Mouse (Mus musculus) liver, postnatal 0 days (tissue): ENCODE measurements around the gene Gadd45gip1.

ENCODE experiments used
- CTCF ChIP-seq: sonication (generic); IDR thresholded peaks from 2 replicates; pipeline ENCODE4 v1.5.1; 2016; ENCODE audit warnings: antibody characterized with exemption, low read depth
- EP300 ChIP-seq: IDR thresholded peaks from 2 replicates; pipeline ENCODE4 v1.6.1; 2016; ENCODE audit warnings: antibody characterized with exemption, low read depth, mild to moderate bottlenecking

DNA sequence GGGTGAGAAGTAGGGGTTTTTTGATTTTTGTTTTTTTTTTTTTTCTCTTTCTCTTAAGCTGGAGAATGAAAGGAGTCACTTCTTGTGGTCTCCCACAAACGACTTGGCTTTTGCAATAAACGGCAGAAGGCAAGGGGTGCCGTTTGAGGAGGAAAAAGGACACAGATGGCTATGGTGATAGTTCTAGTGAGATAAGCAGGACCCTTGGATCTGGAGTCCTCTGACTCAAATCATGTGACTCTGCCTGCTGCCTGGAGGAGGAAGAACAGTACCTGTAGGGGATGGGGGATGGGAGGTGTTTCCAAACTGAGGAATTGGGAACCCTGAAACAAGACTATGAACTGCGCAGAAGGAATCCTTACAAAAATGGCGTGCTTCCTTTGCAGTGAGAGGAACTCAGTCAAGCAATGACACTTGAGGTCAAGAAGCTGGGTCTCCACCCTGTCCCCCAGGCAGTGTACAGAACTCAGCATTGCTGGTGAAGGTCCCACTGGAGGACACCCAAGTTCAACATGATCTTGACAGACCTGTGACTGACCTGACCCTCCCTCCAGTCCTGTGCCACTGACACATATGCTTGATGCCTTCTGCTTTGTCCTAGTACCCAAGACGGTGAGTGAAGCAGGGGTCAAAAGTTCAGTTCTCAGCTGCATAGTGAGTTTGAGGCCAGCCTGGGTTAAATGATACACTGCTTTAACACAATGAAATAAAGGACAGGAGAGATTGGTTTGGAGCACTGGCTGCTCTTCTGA, 16.5 kb downstream of the Gadd45gip1 start:
- TF ChIP-seq EP300 (peak; percentile 66; the same call in 1 of the 2 replicates), CTCF (no peak)
